Mouse (Mus musculus) forebrain, embryonic 14.5 days (tissue): Measurements from ENCODE around the gene Fastk. TPM values are rescaled to one million over a fixed set of nuclear protein-coding genes. Genes with fewer than 3 reads are reported as not detected.

Experiments
- ATAC-seq: fragments of 200-750 bp; cut with Nextera tagmentation; 2 replicates; pipeline ENCODE4 v1.8.0; 2017; ENCODE audit warnings: mild to moderate bottlenecking, moderate library complexity
- DNase-seq: peaks from one replicate; pipeline ENCODE4 v3.0.0-alpha.2; 2015; ENCODE audit warnings: low spot score
- H3K27ac ChIP-seq: fragments of 300-500 bp; sonication (generic); 2 replicates; pipeline ENCODE4 v1.5.1; 2014; ENCODE audit warnings: low read depth, mild to moderate bottlenecking, control low read depth, low read length, moderate library complexity
- H3K27me3 ChIP-seq: fragments of 300-500 bp; sonication (generic); replicated peaks from 2 replicates; pipeline ENCODE4 v1.6.1; 2014; ENCODE audit warnings: low read length, control low read depth, mixed read lengths; ENCODE audit not compliant: control insufficient read depth, insufficient read depth
- H3K36me3 ChIP-seq: fragments of 300-500 bp; sonication (generic); 2 replicates; pipeline ENCODE4 v1.6.1; 2014; ENCODE audit warnings: low read length, control low read depth; ENCODE audit not compliant: control insufficient read depth, insufficient read depth
- H3K4me1 ChIP-seq: fragments of 300-500 bp; sonication (generic); 2 replicates; pipeline ENCODE4 v1.6.1; 2014; ENCODE audit warnings: antibody characterized with exemption, low read length, control low read depth; ENCODE audit not compliant: control insufficient read depth, insufficient read depth
- H3K4me2 ChIP-seq: fragments of 300-500 bp; sonication (generic); 2 replicates; pipeline ENCODE4 v1.6.1; 2014; ENCODE audit warnings: mild to moderate bottlenecking, control low read depth, low read length
- H3K4me3 ChIP-seq: fragments of 300-500 bp; sonication (generic); 2 replicates; pipeline ENCODE4 v1.5.1; 2014; ENCODE audit warnings: low read depth, low read length, control low read depth
- H3K9ac ChIP-seq: fragments of 300-500 bp; sonication (generic); 2 replicates; pipeline ENCODE4 v1.6.1; 2014; ENCODE audit warnings: mild to moderate bottlenecking, low read length, control low read depth, moderate library complexity
- H3K9me3 ChIP-seq: fragments of 300-500 bp; sonication (generic); replicated peaks from 2 replicates; pipeline ENCODE4 v1.6.1; 2016; ENCODE audit warnings: low read length, control low read depth, mixed read lengths; ENCODE audit not compliant: control insufficient read depth
- WGBS: fragments of 180-500 bp; shearing (Covaris S2); extraction: QIAGEN DNeasy Blood & Tissue Kit; methylation state at CpG from one replicate; pipeline ENCODE4 v1.1.7; 2014; 5-methylcytosine and 5-hydroxymethylcytosine counted together
- polyA plus RNA-seq: library from polyadenylated mRNA; unstranded; fragments of >200 nt; fragmentation: Nextera tagmentation; extraction: Ambion mirVana; gene quantifications from 2 replicates; pipeline ENCODE4 v1.2.1, GENCODE M21; 2014

Gene Fastk
- polyA plus RNA-seq, 1 experiment from 2014 or later = 89.3 TPM

DNA sequence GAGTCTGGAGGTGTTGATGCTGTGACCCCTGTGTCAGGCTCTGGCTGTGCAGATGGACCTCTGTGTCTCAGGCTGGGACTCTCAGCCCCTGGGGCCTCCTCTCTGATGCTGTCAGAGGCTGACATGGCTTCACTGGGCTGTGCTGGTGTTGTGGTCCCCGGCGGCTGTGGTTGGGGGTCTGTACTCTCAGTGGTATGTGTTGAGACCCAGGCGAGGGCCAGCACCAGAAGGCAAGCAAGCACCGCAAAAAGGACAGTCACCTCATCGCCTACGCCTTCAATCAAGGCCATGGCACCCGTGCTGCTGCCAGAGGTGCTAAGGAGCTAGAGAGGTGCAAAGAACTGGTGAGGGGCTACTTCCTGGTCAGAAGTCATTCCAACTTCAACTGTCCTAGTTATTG lies 1.5 kb upstream of the Fastk start:
- H3K36me3 ChIP-seq = peaks cover 19% of the 10 kb centered on the region
- DNase-seq (no peak), ATAC-seq (no peak)
- 94% methylated on average over 7 of the region's 7 CpGs for WGBS
- H3K4me3 ChIP-seq = no peak overlapping the region
- H3K9ac ChIP-seq = no peak overlapping the region
- peaks cover 22% of the 10 kb centered on the region for H3K4me1 ChIP-seq
- no peaks in the 10 kb centered on the region for H3K9me3 ChIP-seq
- H3K27ac ChIP-seq = no peak overlapping the region
- H3K27me3 ChIP-seq = no peaks in the 10 kb centered on the region
- H3K4me2 ChIP-seq = no peak overlapping the region

DNA sequence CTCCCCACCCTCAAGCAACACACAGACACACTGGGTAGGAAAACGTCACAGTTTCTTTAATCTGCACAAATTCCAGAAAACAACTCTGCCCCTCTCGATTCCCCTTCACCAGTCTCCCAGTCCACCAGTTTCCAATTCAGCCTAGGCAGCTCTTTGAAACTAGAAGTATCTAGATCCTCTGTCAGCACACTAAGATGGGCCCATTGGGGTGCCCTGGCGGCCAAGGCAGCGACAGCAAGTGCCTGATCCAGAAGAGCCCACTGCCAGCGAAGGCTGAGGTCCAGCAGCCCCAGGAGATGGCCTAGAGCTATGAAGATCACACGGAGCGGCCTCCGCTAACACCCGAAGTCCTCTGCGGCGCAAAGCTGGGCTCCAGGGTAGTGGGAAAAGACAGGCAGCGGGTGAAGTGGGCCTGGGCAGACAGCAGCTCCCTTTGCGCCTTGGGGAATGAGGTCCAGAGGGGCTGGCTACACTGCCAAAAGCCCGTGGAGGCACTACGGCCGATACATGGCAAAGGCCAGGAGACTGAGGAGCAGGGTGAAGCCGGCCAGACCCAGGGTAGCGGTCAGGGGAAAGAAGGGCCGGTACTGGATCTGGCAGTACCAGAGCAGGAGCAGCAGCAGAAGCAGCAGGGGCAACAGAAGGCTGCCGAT lies 467 bp upstream of the Fastk start:
- no peaks in the 10 kb centered on the region for H3K9me3 ChIP-seq
- 64% methylated on average over 20 of the region's 20 CpGs for WGBS
- no peak for ATAC-seq

DNA sequence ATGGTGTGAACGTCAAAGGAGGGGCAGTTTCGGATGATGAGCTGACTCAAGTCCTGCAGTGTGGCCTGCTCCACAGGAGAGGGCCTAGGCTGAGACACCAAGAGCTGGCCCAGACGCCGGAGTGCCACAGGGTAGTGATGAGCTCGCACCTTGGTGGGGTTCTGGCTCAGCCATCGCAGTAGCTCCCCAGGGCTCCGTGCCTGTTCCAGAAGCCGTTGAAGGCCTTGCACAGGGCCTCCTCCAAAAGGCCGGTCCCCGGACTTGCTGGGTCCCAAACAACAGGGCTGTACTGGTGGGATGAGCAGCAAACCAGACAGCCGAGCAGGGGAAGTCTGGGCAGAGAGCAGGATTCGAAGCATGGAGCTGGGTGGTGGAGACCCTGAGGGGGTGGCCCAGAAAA lies 1.2 kb downstream of the Fastk start:
- Histone ChIP-seq H3K27ac (no peak overlapping the region), H3K4me1 (peaks cover 18% of the 10 kb centered on the region), H3K9me3 (no peaks in the 10 kb centered on the region), H3K36me3 (peaks cover 44% of the 10 kb centered on the region), H3K9ac (peak overlapping the region; percentile 95; the same call in 1 of the 2 replicates), H3K4me2 (peak overlapping the region; percentile 97), H3K4me3 (peak overlapping the region; percentile 96), H3K27me3 (no peaks in the 10 kb centered on the region)
- ATAC-seq = no peak
- WGBS = 85% methylated on average over 12 of the region's 12 CpGs
- DNase-seq = no peak

More for the DNA sequence above, 467 bp upstream of the Fastk start:
- Histone ChIP-seq H3K27me3 (no peaks in the 10 kb centered on the region), H3K4me1 (peaks cover 18% of the 10 kb centered on the region), H3K27ac (peak overlapping the region; percentile 85), H3K36me3 (peaks cover 27% of the 10 kb centered on the region), H3K9ac (peak overlapping the region; percentile 95; the same call in 1 of the 2 replicates), H3K4me2 (peak overlapping the region; percentile 97), H3K4me3 (peak overlapping the region; percentile 96)
- DNase-seq = no peak

DNA sequence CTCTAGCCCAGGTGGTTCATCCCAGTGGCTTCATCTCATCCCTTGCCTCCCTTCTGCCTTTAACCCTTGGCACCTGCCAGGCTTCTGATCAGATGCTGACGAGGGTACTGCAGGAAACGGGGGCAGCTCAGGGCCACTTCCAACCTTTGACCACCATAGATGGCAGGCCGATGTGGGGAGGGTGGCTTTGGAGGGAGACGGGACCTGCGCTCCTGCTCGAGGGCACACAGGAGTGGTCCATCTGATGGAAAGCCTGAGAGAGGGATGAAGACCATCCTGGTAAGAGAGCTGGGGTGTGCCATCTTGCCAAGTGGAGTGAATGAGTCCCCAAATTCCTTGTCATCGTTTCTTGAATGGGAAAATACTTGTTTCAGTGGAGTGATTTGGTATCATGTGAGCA lies 1.9 kb downstream of the Fastk start:
- DNase-seq (no peak), ATAC-seq (no peak)
- Histone ChIP-seq H3K9me3 (no peaks in the 10 kb centered on the region), H3K4me2 (no peak overlapping the region), H3K36me3 (peaks cover 49% of the 10 kb centered on the region), H3K9ac (no peak overlapping the region), H3K4me1 (peaks cover 18% of the 10 kb centered on the region), H3K27me3 (no peaks in the 10 kb centered on the region), H3K27ac (no peak overlapping the region), H3K4me3 (no peak overlapping the region)
- 92% methylated on average over 7 of the region's 7 CpGs for WGBS

DNA sequence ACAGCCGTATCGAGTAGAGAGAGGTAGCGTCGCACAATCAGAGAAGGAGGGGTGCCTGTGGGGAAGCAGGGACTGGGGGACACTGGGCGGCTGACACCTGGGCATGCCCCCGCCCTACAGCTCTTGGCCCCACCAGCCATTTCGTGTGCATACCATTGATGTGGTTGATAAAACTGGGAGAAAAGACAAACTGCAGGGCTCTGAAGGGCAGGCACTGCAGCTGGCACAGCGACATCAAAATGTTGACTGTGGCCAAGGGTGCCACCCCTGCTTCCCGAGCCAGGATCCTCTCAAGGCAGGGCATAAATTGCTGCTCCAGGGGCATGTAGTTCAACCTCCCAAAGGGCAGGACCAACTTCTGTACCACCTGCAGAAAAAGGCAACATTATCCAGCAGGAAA lies 3.1 kb downstream of the Fastk start:
- H3K36me3 ChIP-seq = peaks cover 49% of the 10 kb centered on the region
- H3K4me2 ChIP-seq = no peak overlapping the region
- no peak overlapping the region for H3K4me3 ChIP-seq
- ATAC-seq (no peak), DNase-seq (no peak)
- no peaks in the 10 kb centered on the region for H3K27me3 ChIP-seq
- H3K9ac ChIP-seq = no peak overlapping the region
- WGBS = 89% methylated on average over 9 of the region's 9 CpGs
- no peaks in the 10 kb centered on the region for H3K9me3 ChIP-seq
- H3K27ac ChIP-seq = no peak overlapping the region
- peaks cover 9% of the 10 kb centered on the region for H3K4me1 ChIP-seq

DNA sequence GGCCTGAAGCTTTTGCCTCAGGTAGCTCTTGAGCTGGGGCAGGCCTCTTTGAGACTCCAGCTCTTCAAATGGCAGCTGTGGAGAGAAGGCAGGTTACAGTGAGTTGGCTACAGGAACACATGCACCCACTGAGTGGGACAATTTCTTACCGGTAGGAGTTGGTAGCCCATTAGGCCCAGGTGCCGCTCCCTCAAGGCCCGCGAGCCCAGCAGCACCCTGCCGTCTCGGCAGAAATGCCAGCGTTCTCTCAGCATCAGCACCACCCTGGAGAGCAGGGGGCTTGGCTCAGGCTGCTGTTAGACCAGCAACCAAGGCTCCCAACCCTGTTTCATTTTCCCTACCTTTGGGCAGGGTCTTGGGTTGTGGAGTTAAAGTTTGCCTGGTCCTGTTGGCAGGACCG lies 3.9 kb downstream of the Fastk start:
- WGBS = 96% methylated on average over 8 of the region's 8 CpGs
- H3K4me3 ChIP-seq = no peak overlapping the region
- no peaks in the 10 kb centered on the region for H3K27me3 ChIP-seq
- DNase-seq = no peak
- peaks cover 9% of the 10 kb centered on the region for H3K4me1 ChIP-seq
- no peak overlapping the region for H3K27ac ChIP-seq
- ATAC-seq = no peak
- no peak overlapping the region for H3K9ac ChIP-seq
- peaks cover 52% of the 10 kb centered on the region for H3K36me3 ChIP-seq
- H3K4me2 ChIP-seq = no peak overlapping the region
- no peaks in the 10 kb centered on the region for H3K9me3 ChIP-seq

DNA sequence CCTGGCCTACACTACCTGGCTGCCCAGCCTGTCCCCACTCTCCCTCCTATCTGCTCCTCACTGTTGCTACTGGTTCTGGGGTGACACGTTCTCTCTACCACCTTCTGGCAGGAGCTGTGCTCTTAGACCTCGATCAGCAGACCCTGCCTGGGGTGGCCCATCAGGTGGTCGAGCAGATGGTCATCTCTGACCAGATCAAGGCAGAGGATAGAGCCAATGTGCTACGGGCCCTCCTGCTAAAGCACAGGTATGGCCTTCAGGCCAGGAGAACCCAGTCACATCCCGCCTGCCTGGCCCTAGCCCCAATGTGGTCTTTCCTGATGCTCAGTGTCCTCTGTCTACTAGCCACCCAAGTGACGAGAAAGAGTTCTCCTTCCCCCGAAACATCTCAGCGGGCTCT lies 11.1 kb downstream of the Fastk start:
- Histone ChIP-seq H3K27me3 (no peaks in the 10 kb centered on the region), H3K4me2 (no peak overlapping the region), H3K9ac (no peak overlapping the region), H3K9me3 (no peaks in the 10 kb centered on the region), H3K36me3 (peaks cover 62% of the 10 kb centered on the region), H3K4me1 (no peaks in the 10 kb centered on the region), H3K27ac (no peak overlapping the region), H3K4me3 (no peak overlapping the region)
- WGBS = 93% methylated on average over 8 of the region's 8 CpGs
- no peak for ATAC-seq
- DNase-seq = no peak

DNA sequence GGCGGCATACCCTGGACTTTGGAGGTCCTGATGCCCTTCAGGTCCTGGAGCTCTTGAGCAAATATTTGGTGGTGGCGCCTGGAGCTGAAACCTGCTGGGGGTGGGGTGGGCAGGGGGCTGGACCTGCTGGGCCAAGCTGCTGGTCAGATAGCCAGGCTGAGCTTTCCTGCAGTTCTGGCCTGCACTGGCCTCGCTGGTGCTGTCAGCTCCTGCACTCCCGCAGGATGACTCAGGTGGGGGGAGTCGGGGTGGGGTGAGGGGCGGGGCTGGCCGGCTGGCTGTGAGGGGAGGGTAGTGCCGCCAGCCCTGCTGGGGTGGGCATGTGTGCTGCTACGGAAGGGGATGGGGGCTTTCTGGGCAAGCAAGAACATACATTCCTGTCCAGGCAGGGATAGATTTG lies 16.5 kb downstream of the Fastk start:
- Histone ChIP-seq H3K9ac (peak overlapping the region; percentile 35; the same call in 1 of the 2 replicates), H3K4me1 (peaks cover 32% of the 10 kb centered on the region), H3K27me3 (peaks cover 3% of the 10 kb centered on the region; the same call in 1 of the 2 replicates), H3K4me3 (no peak overlapping the region), H3K9me3 (no peaks in the 10 kb centered on the region), H3K4me2 (no peak overlapping the region), H3K36me3 (peaks cover 31% of the 10 kb centered on the region), H3K27ac (no peak overlapping the region)
- WGBS = 13% methylated on average over 9 of the region's 9 CpGs
- ATAC-seq = no peak
- no peak for DNase-seq

DNA sequence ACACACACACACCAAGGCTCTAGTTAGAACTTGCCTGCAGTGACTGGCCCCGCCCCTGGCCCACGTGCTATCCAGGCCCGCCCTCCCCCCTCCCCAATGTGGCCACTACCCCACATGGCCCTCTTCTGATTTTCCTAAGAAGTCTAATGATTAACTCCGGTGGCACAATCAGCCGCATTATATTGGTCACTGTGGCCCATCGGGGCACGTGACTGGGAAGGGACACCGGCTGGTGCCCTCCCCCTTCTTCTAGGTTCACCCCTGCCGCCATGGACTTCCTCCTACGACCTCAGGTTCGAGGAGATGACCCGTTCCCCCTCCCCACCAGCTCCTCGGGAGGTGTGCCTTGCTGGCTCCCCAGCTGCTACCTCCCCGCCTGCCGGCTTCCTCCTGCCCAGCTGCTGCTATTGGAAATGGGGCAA lies 17.1 kb downstream of the Fastk start:
- peaks cover 3% of the 10 kb centered on the region; the same call in 1 of the 2 replicates for H3K27me3 ChIP-seq
- H3K4me1 ChIP-seq = peaks cover 33% of the 10 kb centered on the region
- no peak overlapping the region for H3K27ac ChIP-seq

More for the DNA sequence above, 17.1 kb downstream of the Fastk start:
- 5% methylated on average over 15 of the region's 15 CpGs for WGBS
- no peak overlapping the region for H3K9ac ChIP-seq
- H3K4me2 ChIP-seq = no peak overlapping the region
- H3K9me3 ChIP-seq = no peaks in the 10 kb centered on the region
- no peak for DNase-seq
- no peak for ATAC-seq
- peaks cover 30% of the 10 kb centered on the region for H3K36me3 ChIP-seq
- H3K4me3 ChIP-seq = no peak overlapping the region
